Mouse (Mus musculus): ENCODE results near the gene Ufm1. TPM values are rescaled to one million over a fixed set of nuclear protein-coding genes. Genes with fewer than 3 reads are reported as not detected.

Ufm1 gene
- 93.6 and 103 TPM in 2 replicates for polyA plus RNA-seq (2014; fragmentation: Nextera tagmentation; extraction: Ambion mirVana)

- H3K36me3 ChIP-seq (ENCODE audit: control insufficient read depth, insufficient read depth, low read length) = peaks cover 17% of the 10 kb centered on the region
- WGBS = under 1% methylated on average over 58 of the region's 58 CpGs
- H3K4me1 ChIP-seq (ENCODE audit: control insufficient read depth, insufficient read depth, low read length) = no peaks in the 10 kb centered on the region
- peak within 1 kb of the TSS; percentile 71 for H3K4me2 ChIP-seq (replicated peaks; ENCODE audit: low read depth, low read length)
- peak within 1 kb of the TSS; percentile 61; the same call in 1 of the 2 replicates for H3K27ac ChIP-seq (ENCODE audit: low read length)
- H3K9ac ChIP-seq (replicated peaks; ENCODE audit: low read depth, low read length) = peak within 1 kb of the TSS; percentile 76
- ATAC-seq (ENCODE audit: insufficient number of reproducible peaks, insufficient read depth, low FRiP score, low read depth) = peak; percentile 98
- no peaks in the 10 kb centered on the region for H3K9me3 ChIP-seq (ENCODE audit: control insufficient read depth, low read depth, low read length)
- peak within 1 kb of the TSS; percentile 99 for H3K4me3 ChIP-seq (ENCODE audit: low read depth, low read length)
- no peaks in the 10 kb centered on the region for H3K27me3 ChIP-seq (ENCODE audit: control insufficient read depth, insufficient read depth, low read length)
These were observed at the start of gene Ufm1 for GRCm38 (mm10) chr3:53863383-53864220. Gene Ufm1, minus strand, starts transcription at chr3:53863830.

GRCm38 (mm10) chr3:53890619-53891540, 27.2 kb upstream of the Ufm1 start:
- Histone ChIP-seq H3K27ac (ENCODE audit: low read length) (no peak overlapping the region), H3K36me3 (ENCODE audit: control insufficient read depth, insufficient read depth, low read length) (no peaks in the 10 kb centered on the region), H3K9me3 (ENCODE audit: control insufficient read depth, low read depth, low read length) (peaks cover 7% of the 10 kb centered on the region; the same call in 1 of the 2 replicates), H3K4me3 (ENCODE audit: low read depth, low read length) (no peak overlapping the region), H3K4me1 (ENCODE audit: control insufficient read depth, insufficient read depth, low read length) (no peaks in the 10 kb centered on the region), H3K9ac (replicated peaks; ENCODE audit: low read depth, low read length) (no peak overlapping the region), H3K4me2 (replicated peaks; ENCODE audit: low read depth, low read length) (no peak overlapping the region), H3K27me3 (ENCODE audit: control insufficient read depth, insufficient read depth, low read length) (no peaks in the 10 kb centered on the region)
- no peak for ATAC-seq (ENCODE audit: insufficient number of reproducible peaks, insufficient read depth, low FRiP score, low read depth)
- 73% methylated on average over 12 of the region's 12 CpGs for WGBS

GRCm38 (mm10) chr3:53871596-53871995, 8.0 kb upstream of the Ufm1 start:
- Histone ChIP-seq H3K9me3 (ENCODE audit: control insufficient read depth, low read depth, low read length) (no peaks in the 10 kb centered on the region), H3K4me3 (ENCODE audit: low read depth, low read length) (no peak overlapping the region), H3K9ac (replicated peaks; ENCODE audit: low read depth, low read length) (no peak overlapping the region), H3K4me1 (ENCODE audit: control insufficient read depth, insufficient read depth, low read length) (no peaks in the 10 kb centered on the region), H3K36me3 (ENCODE audit: control insufficient read depth, insufficient read depth, low read length) (no peaks in the 10 kb centered on the region), H3K27me3 (ENCODE audit: control insufficient read depth, insufficient read depth, low read length) (no peaks in the 10 kb centered on the region), H3K27ac (ENCODE audit: low read length) (no peak overlapping the region), H3K4me2 (replicated peaks; ENCODE audit: low read depth, low read length) (no peak overlapping the region)
- no peak for ATAC-seq (ENCODE audit: insufficient number of reproducible peaks, insufficient read depth, low FRiP score, low read depth)
- WGBS = 87% methylated on average over 1 of the region's 1 CpGs

GRCm38 (mm10) chr3:53870482-53870881, 6.9 kb upstream of the Ufm1 start:
- 71% methylated on average over 6 of the region's 6 CpGs for WGBS
- H3K36me3 ChIP-seq (ENCODE audit: control insufficient read depth, insufficient read depth, low read length) = no peaks in the 10 kb centered on the region
- ATAC-seq (ENCODE audit: insufficient number of reproducible peaks, insufficient read depth, low FRiP score, low read depth) = no peak
- H3K9me3 ChIP-seq (ENCODE audit: control insufficient read depth, low read depth, low read length) = no peaks in the 10 kb centered on the region
- no peaks in the 10 kb centered on the region for H3K4me1 ChIP-seq (ENCODE audit: control insufficient read depth, insufficient read depth, low read length)
- H3K27me3 ChIP-seq (ENCODE audit: control insufficient read depth, insufficient read depth, low read length) = no peaks in the 10 kb centered on the region
- H3K4me2 ChIP-seq (replicated peaks; ENCODE audit: low read depth, low read length) = no peak overlapping the region
- no peak overlapping the region for H3K27ac ChIP-seq (ENCODE audit: low read length)
- H3K9ac ChIP-seq (replicated peaks; ENCODE audit: low read depth, low read length) = no peak overlapping the region
- H3K4me3 ChIP-seq (ENCODE audit: low read depth, low read length) = no peak overlapping the region

- WGBS = 8% methylated on average over 1 of the region's 1 CpGs
- no peaks in the 10 kb centered on the region for H3K36me3 ChIP-seq (ENCODE audit: control insufficient read depth, insufficient read depth, low read length)
- no peaks in the 10 kb centered on the region for H3K9me3 ChIP-seq (ENCODE audit: control insufficient read depth, low read depth, low read length)
- H3K4me2 ChIP-seq (replicated peaks; ENCODE audit: low read depth, low read length) = no peak overlapping the region
- no peak for ATAC-seq (ENCODE audit: insufficient number of reproducible peaks, insufficient read depth, low FRiP score, low read depth)
- no peak overlapping the region for H3K9ac ChIP-seq (replicated peaks; ENCODE audit: low read depth, low read length)
- H3K27ac ChIP-seq (ENCODE audit: low read length) = peak overlapping the region; percentile 35; the same call in 1 of the 2 replicates
- no peak overlapping the region for H3K4me3 ChIP-seq (ENCODE audit: low read depth, low read length)
- no peaks in the 10 kb centered on the region for H3K27me3 ChIP-seq (ENCODE audit: control insufficient read depth, insufficient read depth, low read length)
- H3K4me1 ChIP-seq (ENCODE audit: control insufficient read depth, insufficient read depth, low read length) = no peaks in the 10 kb centered on the region
These were observed 5.6 kb upstream of the Ufm1 start for GRCm38 (mm10) chr3:53869263-53869662.

GRCm38 (mm10) chr3:53868212-53868611, 4.6 kb upstream of the Ufm1 start:
- WGBS = 67% methylated on average over 4 of the region's 4 CpGs
- Histone ChIP-seq H3K27ac (ENCODE audit: low read length) (peak overlapping the region; percentile 68; the same call in 1 of the 2 replicates), H3K27me3 (ENCODE audit: control insufficient read depth, insufficient read depth, low read length) (no peaks in the 10 kb centered on the region), H3K4me3 (ENCODE audit: low read depth, low read length) (no peak overlapping the region), H3K4me1 (ENCODE audit: control insufficient read depth, insufficient read depth, low read length) (no peaks in the 10 kb centered on the region), H3K4me2 (replicated peaks; ENCODE audit: low read depth, low read length) (no peak overlapping the region), H3K36me3 (ENCODE audit: control insufficient read depth, insufficient read depth, low read length) (no peaks in the 10 kb centered on the region), H3K9me3 (ENCODE audit: control insufficient read depth, low read depth, low read length) (no peaks in the 10 kb centered on the region), H3K9ac (replicated peaks; ENCODE audit: low read depth, low read length) (no peak overlapping the region)
- peak; percentile 14; the same call in 1 of the 2 replicates for ATAC-seq (ENCODE audit: insufficient number of reproducible peaks, insufficient read depth, low FRiP score, low read depth)

GRCm38 (mm10) chr3:53854831-53855230, 8.8 kb downstream of the Ufm1 start:
- H3K4me1 ChIP-seq (ENCODE audit: control insufficient read depth, insufficient read depth, low read length) = no peaks in the 10 kb centered on the region
- H3K27ac ChIP-seq (ENCODE audit: low read length) = no peak overlapping the region
- no peaks in the 10 kb centered on the region for H3K9me3 ChIP-seq (ENCODE audit: control insufficient read depth, low read depth, low read length)
- H3K27me3 ChIP-seq (ENCODE audit: control insufficient read depth, insufficient read depth, low read length) = no peaks in the 10 kb centered on the region
- ATAC-seq (ENCODE audit: insufficient number of reproducible peaks, insufficient read depth, low FRiP score, low read depth) = no peak
- no peak overlapping the region for H3K4me3 ChIP-seq (ENCODE audit: low read depth, low read length)
- WGBS = 85% methylated on average over 3 of the region's 3 CpGs
- H3K4me2 ChIP-seq (replicated peaks; ENCODE audit: low read depth, low read length) = no peak overlapping the region
- no peak overlapping the region for H3K9ac ChIP-seq (replicated peaks; ENCODE audit: low read depth, low read length)
- H3K36me3 ChIP-seq (ENCODE audit: control insufficient read depth, insufficient read depth, low read length) = peaks cover 12% of the 10 kb centered on the region

GRCm38 (mm10) chr3:53854261-53854660, 9.4 kb downstream of the Ufm1 start:
- Histone ChIP-seq H3K9ac (replicated peaks; ENCODE audit: low read depth, low read length) (no peak overlapping the region), H3K9me3 (ENCODE audit: control insufficient read depth, low read depth, low read length) (no peaks in the 10 kb centered on the region), H3K27me3 (ENCODE audit: control insufficient read depth, insufficient read depth, low read length) (no peaks in the 10 kb centered on the region), H3K4me2 (replicated peaks; ENCODE audit: low read depth, low read length) (no peak overlapping the region), H3K27ac (ENCODE audit: low read length) (no peak overlapping the region), H3K36me3 (ENCODE audit: control insufficient read depth, insufficient read depth, low read length) (peaks cover 7% of the 10 kb centered on the region; the same call in 1 of the 2 replicates), H3K4me3 (ENCODE audit: low read depth, low read length) (no peak overlapping the region), H3K4me1 (ENCODE audit: control insufficient read depth, insufficient read depth, low read length) (no peaks in the 10 kb centered on the region)
- no peak for ATAC-seq (ENCODE audit: insufficient number of reproducible peaks, insufficient read depth, low FRiP score, low read depth)
- 86% methylated on average over 4 of the region's 4 CpGs for WGBS
